Mouse (Mus musculus) erythroblast, embryonic 14.5 days (primary cell): Measurements from ENCODE around the gene Hpf1.
A peak's percentile ranks its signal among the peaks of the same experiment; 100 is the strongest.

ENCODE experiments used
- GATA1 ChIP-seq: IDR thresholded peaks from 2 replicates; pipeline ENCODE4 v1.6.1; 2012; ENCODE audit warnings: low read length, inconsistent platforms, mixed read lengths
- TAL1 ChIP-seq: IDR thresholded peaks from 3 replicates; pipeline ENCODE4 v1.6.1; 2012; ENCODE audit warnings: low read length, inconsistent platforms, mixed read lengths

- no peak for TF ChIP-seq TAL1
- TF ChIP-seq GATA1: peak; percentile 84
These were observed 5.7 kb downstream of the Hpf1 start for GRCm38 (mm10) chr8:60895878-60896277.
